Mouse (Mus musculus) adrenal gland, postnatal 10 days (tissue): ENCODE results near the gene Brox. TPM values are rescaled to one million over a fixed set of nuclear protein-coding genes. Genes with fewer than 3 reads are reported as not detected.

Experiments used
- DNase-seq: peaks from one replicate; pipeline ENCODE4 v3.0.0; 2021; ENCODE audit warnings: mixed read lengths
- total RNA-seq, 2 experiments: library from RNA; stranded (reverse); gene quantifications; 2 replicates each; pipeline ENCODE4 v1.2.3; 2021

The Brox gene
- total RNA-seq, 2 experiments from 2014 or later: 45.0 to 46.0 TPM

DNA sequence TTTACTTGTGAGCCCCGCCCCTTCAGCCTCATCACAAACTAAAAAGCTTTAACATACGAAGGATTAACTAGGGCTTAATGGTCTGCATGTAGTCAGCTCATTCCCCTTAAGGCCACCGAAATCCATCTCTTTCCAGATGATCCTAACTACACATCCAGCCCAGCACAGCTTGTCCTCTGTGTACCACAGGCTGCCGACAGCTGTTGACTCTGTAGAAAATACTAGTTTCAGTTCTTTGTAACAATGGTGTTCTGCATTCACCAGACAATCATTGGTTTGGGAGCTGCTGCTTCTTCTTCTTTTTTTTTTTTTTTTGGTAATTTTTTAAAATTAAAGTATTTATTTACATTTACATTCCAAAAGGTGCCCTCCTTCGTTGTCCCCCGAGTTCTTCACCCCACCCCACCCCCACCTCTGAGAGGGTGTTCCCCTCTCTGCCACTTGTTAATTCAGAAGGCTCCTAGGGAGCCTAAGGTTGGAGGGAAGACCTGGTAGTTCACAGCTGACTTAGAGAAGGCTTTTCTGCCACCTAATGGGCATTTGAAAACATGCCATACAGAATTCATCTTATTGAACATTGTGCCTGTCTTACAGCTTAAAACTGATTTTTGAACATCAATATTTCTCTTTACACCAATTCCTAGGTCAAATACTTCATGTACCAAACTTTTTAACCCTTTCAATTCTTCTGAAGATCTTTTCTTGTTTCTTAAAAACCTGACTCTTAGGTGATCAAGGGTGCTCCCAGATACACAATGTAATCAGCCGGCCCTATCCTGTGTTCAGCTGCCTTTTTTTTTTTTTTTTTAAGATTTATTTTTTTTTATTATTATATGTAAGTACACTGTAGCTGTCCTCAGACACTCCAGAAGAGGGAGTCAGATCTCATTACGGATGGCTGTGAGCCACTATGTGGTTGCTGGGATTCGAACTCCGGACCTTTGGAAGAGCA, 23.9 kb downstream of the Brox start:
- DNase-seq: peak; percentile 10

DNA sequence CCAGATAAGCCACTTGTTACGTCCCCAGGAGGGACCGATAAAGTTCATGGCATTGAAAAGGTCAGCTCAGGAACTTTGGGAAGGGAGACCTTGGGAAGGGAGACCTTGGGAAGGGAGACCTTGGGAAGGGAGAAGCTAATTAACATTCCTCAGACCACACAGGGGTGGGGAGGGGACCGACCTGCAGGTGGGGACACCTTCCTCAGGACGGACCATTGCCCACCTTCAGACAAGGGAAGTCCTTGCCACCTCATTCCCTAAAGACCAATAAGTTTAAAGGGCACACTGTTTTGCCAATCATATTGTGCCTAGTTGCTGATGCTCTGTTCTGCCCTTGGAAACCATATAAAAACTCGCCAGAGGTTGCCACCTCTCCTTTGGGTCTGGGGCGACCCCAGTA, 29.4 kb downstream of the Brox start:
- no peak for DNase-seq

DNA sequence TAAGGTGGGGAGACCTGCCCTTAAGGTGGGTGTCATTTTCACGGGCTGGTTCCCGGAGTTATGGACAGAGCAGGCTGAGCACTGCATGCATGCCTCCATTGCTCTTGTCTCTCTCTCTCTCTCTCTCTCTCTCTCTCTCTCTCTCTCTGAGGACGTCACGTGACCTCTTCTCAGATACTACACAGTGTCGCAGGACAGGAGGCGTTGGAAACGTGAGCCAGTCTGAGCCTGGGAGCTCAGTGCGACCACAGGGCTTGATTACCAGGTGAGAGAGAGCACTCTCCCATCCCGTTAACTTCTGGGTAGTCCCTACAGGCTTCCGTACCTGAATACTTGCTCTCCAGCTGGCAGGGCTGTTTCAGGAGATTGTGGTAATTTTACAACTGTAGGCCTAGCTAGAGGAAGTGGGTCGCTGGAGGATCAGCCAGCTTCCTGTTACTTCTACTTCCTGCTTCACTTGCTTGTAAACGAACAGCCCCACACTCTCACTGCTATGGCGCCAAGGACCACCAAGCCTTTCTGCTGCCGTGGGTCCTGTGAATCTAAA, 31.1 kb downstream of the Brox start:
- DNase-seq: no peak

DNA sequence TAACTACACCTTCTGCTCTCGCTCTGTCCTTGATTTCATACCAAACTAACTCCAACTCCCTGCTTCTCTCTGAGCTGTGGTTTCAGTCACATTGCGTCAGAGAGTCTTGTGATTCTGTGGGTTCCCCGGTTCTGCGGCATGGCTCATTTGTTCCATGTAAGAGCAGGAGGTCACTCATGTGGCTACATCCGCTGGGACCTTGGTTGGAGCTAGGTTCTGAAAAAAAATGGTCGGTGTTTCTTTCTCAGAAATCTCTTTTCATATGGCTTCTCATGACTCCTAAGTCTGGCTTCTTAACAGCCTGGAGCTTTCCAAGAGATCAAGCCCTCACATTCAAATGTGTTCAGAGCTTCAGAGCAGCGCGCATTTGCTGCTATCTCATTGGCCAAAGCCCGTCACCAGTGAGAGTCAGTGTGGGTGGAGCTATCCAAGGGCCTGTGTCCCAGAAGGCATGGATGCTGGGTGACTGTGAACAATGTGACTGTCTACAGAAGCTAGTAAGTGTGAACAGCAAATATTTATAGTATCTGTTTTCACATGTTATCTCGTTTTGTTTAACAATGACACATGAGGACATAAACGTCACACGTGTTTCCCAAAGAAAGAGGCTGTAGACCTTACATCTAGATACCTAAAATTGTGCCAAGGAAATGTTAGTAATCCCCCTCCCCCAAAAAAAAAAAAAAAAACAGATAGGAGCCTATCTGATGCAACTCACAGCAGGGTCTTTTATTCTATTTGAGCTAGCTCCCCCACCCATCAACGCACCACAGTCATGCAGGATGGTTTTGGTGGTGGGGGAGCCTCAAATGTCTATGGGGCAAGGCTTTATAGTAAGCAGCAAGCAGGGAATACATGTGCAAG, 32.7 kb downstream of the Brox start:
- DNase-seq: no peak

DNA sequence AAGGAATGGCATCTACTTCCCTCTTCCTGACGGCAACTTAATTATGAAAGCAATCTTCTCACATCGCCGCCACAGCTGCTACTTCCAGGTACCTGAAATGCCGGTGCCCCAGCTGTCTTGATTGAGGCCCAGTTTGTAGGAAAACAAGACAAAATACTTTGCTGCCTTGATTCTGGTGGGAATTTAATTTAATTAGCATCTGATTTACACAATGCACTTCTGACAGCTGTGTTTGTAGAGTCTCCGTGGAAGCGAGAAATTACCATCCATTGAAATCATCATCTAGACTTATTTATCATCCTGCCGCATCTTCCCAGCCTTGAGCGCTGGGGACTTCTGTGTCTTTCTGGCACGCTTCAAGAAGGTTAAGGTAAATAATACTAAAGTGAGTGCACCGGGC, 44.5 kb downstream of the Brox start:
- DNase-seq: no peak

DNA sequence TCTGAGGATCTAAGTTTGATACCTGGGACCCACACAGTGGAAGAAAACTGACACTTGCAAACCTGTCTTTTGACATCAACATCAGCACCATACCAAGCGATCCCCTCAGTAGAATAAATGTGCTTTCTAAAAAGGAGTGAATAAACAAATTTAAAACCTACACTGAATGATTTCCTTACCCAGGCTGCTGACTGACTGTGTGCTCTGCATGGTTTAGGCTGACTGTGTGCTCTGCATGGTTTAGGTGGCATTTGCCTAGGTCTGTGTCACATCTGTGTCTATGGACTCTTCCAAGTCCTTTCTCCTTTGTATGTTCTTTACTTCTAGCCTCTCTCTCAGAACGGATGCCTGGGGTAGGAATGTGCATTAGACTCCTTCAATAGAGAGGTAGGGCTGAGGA, 45.3 kb downstream of the Brox start:
- DNase-seq: no peak

DNA sequence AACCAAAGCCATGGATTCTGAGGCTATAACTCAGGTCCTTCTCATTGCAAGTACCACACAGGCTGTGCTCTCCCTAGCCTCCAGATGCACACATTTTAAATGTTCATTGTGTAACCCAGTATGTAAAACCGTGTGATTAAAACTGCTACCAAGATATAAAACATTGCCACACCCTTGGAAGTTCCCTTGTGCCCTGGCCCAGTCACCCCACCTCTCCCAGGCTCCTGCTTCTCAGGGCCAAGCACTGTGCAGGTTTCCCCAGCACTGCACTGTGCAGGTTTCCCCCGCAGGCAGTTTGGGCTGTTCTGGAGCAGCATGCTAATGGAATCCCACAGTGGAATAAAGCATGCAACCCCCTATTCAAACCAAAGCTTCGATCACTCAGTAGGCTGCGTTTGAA, 46.5 kb downstream of the Brox start:
- DNase-seq: no peak

DNA sequence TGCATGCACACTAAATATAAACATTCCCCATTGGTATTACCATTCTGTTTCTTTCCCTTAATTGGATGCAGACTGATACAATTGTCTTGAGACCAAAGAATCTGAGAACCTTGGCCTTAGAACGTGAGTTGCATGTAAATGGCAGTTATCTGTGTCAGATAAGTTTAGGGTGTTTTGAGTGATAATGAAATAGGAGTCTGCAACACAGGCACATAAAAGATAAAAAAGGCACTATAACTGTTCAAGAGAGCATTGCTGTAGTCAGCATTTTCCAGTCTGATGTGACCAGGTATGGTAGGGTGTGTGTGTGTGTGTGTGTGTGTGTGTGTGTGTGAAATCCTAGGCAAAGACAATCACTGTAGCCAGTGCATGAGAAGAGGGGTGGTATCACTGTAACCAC, 48.9 kb downstream of the Brox start:
- no peak for DNase-seq

DNA sequence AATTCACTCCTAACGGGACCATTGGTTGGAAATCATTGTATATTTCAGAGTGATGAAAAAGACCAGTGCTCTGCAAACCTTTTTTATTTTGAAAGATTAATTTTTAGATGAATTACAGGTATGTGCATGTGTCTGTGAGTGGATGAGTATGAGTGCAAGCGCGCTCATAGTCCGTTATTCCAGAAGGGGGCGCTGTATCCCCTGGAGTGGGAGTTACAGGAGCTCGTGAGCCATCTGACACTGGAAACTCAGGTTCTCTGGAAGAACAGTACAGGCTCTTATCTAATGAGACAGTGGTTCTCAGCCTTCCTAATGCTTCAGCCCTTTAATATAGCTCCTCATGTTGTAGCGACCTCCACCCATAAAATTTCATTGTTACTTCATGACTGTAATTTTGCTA, 53.8 kb downstream of the Brox start:
- DNase-seq: peak; percentile 15

DNA sequence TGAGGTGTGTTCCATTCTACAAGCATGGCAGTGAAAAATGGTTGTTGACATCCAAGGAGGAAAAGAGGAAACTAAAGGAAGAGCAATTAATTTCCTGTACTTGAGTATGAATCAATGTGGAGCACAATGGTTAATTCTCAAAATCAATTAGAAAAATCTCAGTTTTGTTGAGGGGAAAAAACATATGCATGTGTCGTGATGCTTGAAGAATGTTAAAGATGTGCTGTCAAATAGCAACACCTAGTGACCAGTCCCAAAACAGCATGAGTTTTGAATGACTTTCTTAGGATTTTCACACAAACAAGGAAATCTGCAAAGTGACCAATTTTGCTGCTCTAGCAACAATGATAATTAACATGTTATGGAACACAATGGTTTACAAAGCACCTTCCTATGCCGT, 59.2 kb downstream of the Brox start:
- DNase-seq: peak; percentile 24

DNA sequence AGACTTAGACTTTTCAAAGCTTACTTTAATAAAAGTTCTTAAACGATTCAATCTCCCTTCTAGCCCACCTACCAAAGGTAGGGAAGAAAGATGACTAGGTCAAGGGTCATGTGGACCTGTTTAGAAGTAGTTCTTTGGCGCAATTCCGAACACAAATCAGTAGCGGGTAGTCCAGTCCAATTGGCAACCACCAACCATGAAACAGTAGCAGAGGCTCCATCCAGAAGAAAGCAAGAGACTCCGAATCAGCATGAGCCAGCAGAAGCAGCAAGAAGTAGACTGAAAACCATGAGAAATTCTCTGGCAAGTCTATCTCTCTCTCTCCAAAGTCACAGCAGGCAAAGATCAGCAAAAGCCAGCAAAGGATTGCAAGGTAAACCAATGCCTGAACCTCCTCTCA, 60.6 kb downstream of the Brox start:
- DNase-seq: no peak

DNA sequence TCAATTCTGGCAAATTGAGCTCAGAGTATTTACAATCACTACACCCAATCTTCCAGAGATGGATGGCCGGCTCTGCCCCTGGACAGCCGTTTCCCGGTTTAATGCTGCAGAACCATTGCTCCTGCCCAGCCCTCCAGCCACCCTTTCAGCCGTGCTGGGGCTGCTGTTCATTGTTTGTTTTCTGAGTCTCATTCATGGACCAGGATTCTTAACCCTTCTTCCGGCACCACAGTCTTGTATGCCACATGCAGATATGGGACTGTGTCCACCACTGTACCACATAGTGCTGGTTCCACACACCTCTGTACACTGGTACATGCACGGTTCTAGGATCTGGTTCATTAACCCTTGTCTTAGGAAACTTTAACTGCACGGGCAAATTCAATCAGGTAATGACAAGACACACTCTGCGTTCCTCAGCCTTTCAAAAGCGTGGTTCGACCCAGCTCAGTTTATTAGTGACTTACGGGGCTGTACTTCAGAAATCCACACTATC, 63.3 kb downstream of the Brox start:
- DNase-seq: no peak

DNA sequence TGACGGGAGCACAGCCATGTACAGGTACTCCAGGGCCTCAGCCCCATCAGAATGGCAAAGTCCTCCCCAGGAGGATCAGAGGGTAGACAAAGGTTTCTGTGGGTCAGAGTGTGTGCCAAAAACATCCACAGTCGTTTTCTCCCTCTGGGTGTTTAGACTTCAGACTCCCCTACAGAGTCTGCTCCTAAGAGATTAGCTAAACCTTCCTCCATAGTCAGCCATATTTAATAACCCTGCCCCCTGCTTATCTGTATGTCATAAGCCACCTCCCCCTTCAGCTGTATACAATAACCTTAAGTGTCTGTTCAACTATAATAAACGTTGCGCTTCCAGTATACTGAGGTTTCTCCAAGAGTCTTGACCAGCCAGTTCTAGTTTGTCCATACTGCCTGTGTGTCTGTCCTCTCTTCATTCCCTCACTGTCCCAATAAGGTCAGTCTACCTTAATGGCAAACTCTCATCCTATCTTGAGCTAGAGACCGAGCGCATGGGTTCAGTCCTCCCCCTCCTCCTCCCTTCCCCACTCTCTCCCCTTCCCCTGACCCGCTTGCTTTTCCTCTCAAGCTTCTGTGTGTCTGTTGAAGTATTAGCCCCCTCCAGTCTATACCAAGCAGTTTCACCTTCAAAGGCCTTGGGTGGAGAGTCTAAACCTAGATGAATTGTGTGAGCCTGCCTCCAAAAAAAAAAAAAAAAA, 63.9 kb downstream of the Brox start:
- no peak for DNase-seq

DNA sequence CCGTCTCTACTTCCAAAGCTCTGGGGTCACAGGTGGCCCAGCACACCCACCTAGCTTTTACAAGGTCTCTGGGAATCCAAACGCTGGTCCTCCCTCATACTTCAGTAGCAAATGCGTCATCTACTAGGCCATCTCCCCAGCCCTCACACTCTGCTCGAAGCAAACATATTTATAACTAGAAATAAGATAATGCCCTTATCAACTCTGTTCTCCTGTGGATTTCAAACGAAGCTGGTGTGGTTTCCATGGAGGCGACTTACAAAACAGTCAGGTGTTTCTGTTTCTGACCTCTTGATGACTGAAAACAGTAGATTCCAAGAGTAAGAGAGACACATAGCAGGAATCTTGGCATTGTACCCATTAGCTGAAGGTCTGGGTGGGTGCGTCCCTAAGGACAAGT, 69.6 kb downstream of the Brox start:
- no peak for DNase-seq

Other genes with a start within 250 kb of the Brox start
- gene Disp1, start 75.7 kb downstream of the Brox start, total RNA-seq: 10 to 100 TPM; 10.2 to 14.9 TPM
- gene Aida, start 679 bp downstream of the Brox start, total RNA-seq: 10 to 100 TPM; 41.3 to 51.6 TPM
- gene Mia3, start 72.3 kb upstream of the Brox start, total RNA-seq: 100 to 1,000 TPM; 134 to 148 TPM
- 10 to 100 TPM; 12.7 to 13.3 TPM for gene Taf1a, start 91.7 kb upstream of the Brox start, total RNA-seq
- gene Hhipl2, start 120.9 kb upstream of the Brox start, total RNA-seq: not detected